9 mouse cellular contexts compared by ENCODE assay signal in genomic region chr11:68623871-68624258, GRCm38 (mm10). TPM values are rescaled to one million over a fixed set of nuclear protein-coding genes. Genes with fewer than 3 reads are reported as not detected.
A peak's percentile ranks its signal among the peaks of the same experiment; 100 is the strongest.
DNase-seq lines count a peak whose midpoint lies in the region; ATAC-seq and TF ChIP-seq lines count a peak whose summit lies in the region.
"Had no signal": no experiment of that assay in that cellular context is flagged by ENCODE, and none has a peak within 500 bp of the region (broad histone marks: within the 10 kb centered on the region; RNA-seq: fewer than 3 reads in every experiment).

No protein-coding gene starts in this region.

- peak; percentile 65 for ATAC-seq in kidney, embryonic 14.5 days (ENCODE audit: low FRiP score, low TSS enrichment)
- ATAC-seq in intestine, embryonic 15.5 days, result peak; percentile 65
- no peak for ATAC-seq in frontal cortex, adult (ENCODE audit: low TSS enrichment)

- H3K27me3 ChIP-seq in kidney, embryonic 14.5 days (ENCODE audit: control insufficient read depth, insufficient read depth, low read length), result no peaks in the 10 kb centered on the region
- H3K27me3 ChIP-seq in forebrain, embryonic 10.5 days (ENCODE audit: poor library complexity, severe bottlenecking), result 0 out of 2 replicates have a peak, but pooled peaks cover 4% of the 10 kb centered on the region
- H3K27me3 ChIP-seq in intestine, embryonic 15.5 days (replicated peaks), result no peaks in the 10 kb centered on the region
- H3K27me3 ChIP-seq in myocyte (ENCODE audit: control insufficient read depth, insufficient read depth, insufficient read length), result no peaks in the 10 kb centered on the region

- peak overlapping the region; percentile 35 for H3K4me2 ChIP-seq in kidney, embryonic 14.5 days (replicated peaks; ENCODE audit: low read depth, low read length)
- peak overlapping the region; percentile 55 for H3K4me2 ChIP-seq in intestine, embryonic 15.5 days (replicated peaks)
- H3K4me2 ChIP-seq in myocyte (ENCODE audit: low read depth), result peak overlapping the region; percentile 75

- H3K79me2 ChIP-seq in myocyte (ENCODE audit: control insufficient read depth, insufficient read depth), result no peaks in the 10 kb centered on the region

- DNase-seq in kidney, adult 9 months, result no peak
- no peak for DNase-seq in forebrain, embryonic 10.5 days (ENCODE audit: extremely low spot score, low spot score)
- DNase-seq in cerebellum, postnatal 10 days, result no peak
- no peak for DNase-seq in gastrocnemius, postnatal 14 days

- H3K9ac ChIP-seq in kidney, embryonic 14.5 days (ENCODE audit: low read depth, low read length), result peak overlapping the region; percentile 18; the same call in 1 of the 2 replicates
- H3K9ac ChIP-seq in intestine, embryonic 15.5 days, result no peak overlapping the region

- H3K36me3 ChIP-seq in kidney, embryonic 14.5 days (ENCODE audit: control insufficient read depth, insufficient read depth, low read length), result no peaks in the 10 kb centered on the region
- no peaks in the 10 kb centered on the region for H3K36me3 ChIP-seq in forebrain, embryonic 10.5 days (replicated peaks)
- H3K36me3 ChIP-seq in intestine, embryonic 15.5 days, result no peaks in the 10 kb centered on the region
- no peaks in the 10 kb centered on the region for H3K36me3 ChIP-seq in myocyte (ENCODE audit: control insufficient read depth, insufficient read depth)
- H3K36me3 ChIP-seq: G1E had no signal

- no peaks in the 10 kb centered on the region for H3K9me3 ChIP-seq in kidney, embryonic 14.5 days (ENCODE audit: control insufficient read depth, low read length)
- no peaks in the 10 kb centered on the region for H3K9me3 ChIP-seq in forebrain, embryonic 10.5 days
- H3K9me3 ChIP-seq in intestine, embryonic 15.5 days, result no peaks in the 10 kb centered on the region
- H3K9me3 ChIP-seq: G1E had no signal

- intact Hi-C loops in gastrocnemius, postnatal 14 days (cut with DNase I; ENCODE audit: low total_unique reads), result no loop called here

- TF ChIP-seq POLR2A in myocyte (IDR thresholded peaks at IDR 0.05; ENCODE audit: insufficient read length, low read depth), result no peak

- H3K27ac ChIP-seq in kidney, embryonic 14.5 days (ENCODE audit: low read depth, low read length), result peak overlapping the region; percentile 85
- peak overlapping the region; percentile 59; the same call in 1 of the 2 replicates for H3K27ac ChIP-seq in forebrain, embryonic 10.5 days
- H3K27ac ChIP-seq in intestine, embryonic 15.5 days, result peak overlapping the region; percentile 77

- no peak overlapping the region for H3ac ChIP-seq in myocyte (ENCODE audit: control insufficient read depth, insufficient read length)

- H3K4me3 ChIP-seq in kidney, embryonic 14.5 days (ENCODE audit: low read length), result peak overlapping the region; percentile 11
- H3K4me3 ChIP-seq in forebrain, embryonic 10.5 days, result peak overlapping the region; percentile 47
- peak overlapping the region; percentile 15; the same call in 1 of the 2 replicates for H3K4me3 ChIP-seq in intestine, embryonic 15.5 days (replicated peaks)
- peak overlapping the region; percentile 14 for H3K4me3 ChIP-seq in myocyte

- WGBS in kidney, embryonic 14.5 days, result 2% methylated on average over 5 of the region's 5 CpGs
- WGBS in forebrain, embryonic 10.5 days, result 6% methylated on average over 5 of the region's 5 CpGs
- WGBS in intestine, embryonic 15.5 days, result 7% methylated on average over 5 of the region's 5 CpGs

- peaks cover 16% of the 10 kb centered on the region for H3K4me1 ChIP-seq in kidney, embryonic 14.5 days (ENCODE audit: control insufficient read depth, insufficient read depth, low read length)
- H3K4me1 ChIP-seq in forebrain, embryonic 10.5 days, result peaks cover 23% of the 10 kb centered on the region
- H3K4me1 ChIP-seq in intestine, embryonic 15.5 days (replicated peaks), result peaks cover 17% of the 10 kb centered on the region

TF ChIP-seq in myocyte, 11 proteins besides CTCF, POLR2A, EP300 and RAD21:
- TF ChIP-seq E2F4 (IDR thresholded peaks at IDR 0.05; ENCODE audit: insufficient read depth), result no peak
- TF ChIP-seq TCF12 (IDR thresholded peaks at IDR 0.05; ENCODE audit: insufficient read depth, poor library complexity, severe bottlenecking), result no peak
- TF ChIP-seq MAX (IDR thresholded peaks at IDR 0.05; ENCODE audit: low read depth), result no peak
- no peak for TF ChIP-seq USF1 (IDR thresholded peaks at IDR 0.05; ENCODE audit: low read depth)
- no peak for TF ChIP-seq TCF3 (IDR thresholded peaks at IDR 0.05; ENCODE audit: insufficient read length, low read depth)
- no peak for TF ChIP-seq POLR2AphosphoS2 (IDR thresholded peaks at IDR 0.05; ENCODE audit: insufficient read length, low read depth)
- TF ChIP-seq CEBPB (IDR thresholded peaks at IDR 0.05; ENCODE audit: insufficient read depth, poor library complexity, severe bottlenecking), result no peak
- TF ChIP-seq MYOD1 (IDR thresholded peaks at IDR 0.05; ENCODE audit: control insufficient read depth in 1 of 3, insufficient read length in 2 of 3, low read depth in 2 of 3), result no peak
- TF ChIP-seq MYOG (IDR thresholded peaks at IDR 0.05; ENCODE audit: control insufficient read depth in 1 of 3, insufficient read depth in 1 of 3, insufficient read length in 2 of 3, low read depth in 2 of 3), result no peak
- no peak for TF ChIP-seq SRF (IDR thresholded peaks at IDR 0.05; ENCODE audit: control insufficient read depth, insufficient read length, low read depth)
- no peak for TF ChIP-seq REST (IDR thresholded peaks at IDR 0.05; ENCODE audit: insufficient read depth, insufficient read length)
TF ChIP-seq in myocyte: peak in this region for 0.

RNA-seq across cellular contexts. Expression of gene Ccdc42, which starts 37.0 kb away (rescaled TPM):
- polyA plus RNA-seq in kidney, embryonic 14.5 days (2014; fragmentation: Nextera tagmentation; extraction: Ambion mirVana), result 2.5 and 3.0 TPM in 2 replicates
- 1.1 and 1.6 TPM in 2 replicates for polyA plus RNA-seq in forebrain, embryonic 10.5 days (2016; fragmentation: Nextera tagmentation; extraction: Ambion mirVana)
- polyA plus RNA-seq in intestine, embryonic 15.5 days (2015; fragmentation: Nextera tagmentation; extraction: Ambion mirVana), result 0.21 and 0.25 TPM in 2 replicates
- polyA plus RNA-seq in myocyte (2012; fragmentation: generic; extraction: Trizol), result not detected
- total RNA-seq in gastrocnemius, postnatal 14 days (2021), result under 1 TPM in 1 of 2 experiments, not detected in 1; 0.18 TPM
- total RNA-seq: G1E had no signal
- polyA plus RNA-seq: G1E had no signal
